Mouse (Mus musculus) liver, adult 2 months (tissue): Measurements from ENCODE around the gene Pigs.

Source experiments
- CTCF ChIP-seq: fragments of 200-500 bp; IDR thresholded peaks from 2 replicates; pipeline ENCODE4 v1.5.1; 2011; ENCODE audit warnings: low read depth, low read length, control low read depth
- POLR2A ChIP-seq: fragments of 200-500 bp; IDR thresholded peaks from 2 replicates; pipeline ENCODE4 v1.6.1; 2011; ENCODE audit warnings: low read length, control low read depth; ENCODE audit not compliant: insufficient read depth; ENCODE audit errors: extremely low read depth

- TF ChIP-seq POLR2A (no peak), CTCF (no peak)
Measured at GRCm38 (mm10) chr11:78374147-78374546, 45.9 kb downstream of the Pigs start.
